Mouse (Mus musculus): ENCODE data around the gene Bud31.

- TF ChIP-seq POLR2A (IDR thresholded peaks at IDR 0.05; ENCODE audit: borderline replicate concordance, extremely low read depth, insufficient read depth, insufficient read length, poor library complexity, severe bottlenecking) (no peak), CTCF (IDR thresholded peaks at IDR 0.05; ENCODE audit: borderline replicate concordance, extremely low read depth, insufficient read depth, insufficient read length) (no peak)
Observed at GRCm38 (mm10) chr5:145126580-145126979, 13.6 kb upstream of the Bud31 start.
